Mouse (Mus musculus): ENCODE data around the gene Ferd3l. TPM values are rescaled to one million over a fixed set of nuclear protein-coding genes. Genes with fewer than 3 reads are reported as not detected.

Gene Ferd3l
- total RNA-seq (2021) = not detected
- long read RNA-seq = 0 reads

DNA sequence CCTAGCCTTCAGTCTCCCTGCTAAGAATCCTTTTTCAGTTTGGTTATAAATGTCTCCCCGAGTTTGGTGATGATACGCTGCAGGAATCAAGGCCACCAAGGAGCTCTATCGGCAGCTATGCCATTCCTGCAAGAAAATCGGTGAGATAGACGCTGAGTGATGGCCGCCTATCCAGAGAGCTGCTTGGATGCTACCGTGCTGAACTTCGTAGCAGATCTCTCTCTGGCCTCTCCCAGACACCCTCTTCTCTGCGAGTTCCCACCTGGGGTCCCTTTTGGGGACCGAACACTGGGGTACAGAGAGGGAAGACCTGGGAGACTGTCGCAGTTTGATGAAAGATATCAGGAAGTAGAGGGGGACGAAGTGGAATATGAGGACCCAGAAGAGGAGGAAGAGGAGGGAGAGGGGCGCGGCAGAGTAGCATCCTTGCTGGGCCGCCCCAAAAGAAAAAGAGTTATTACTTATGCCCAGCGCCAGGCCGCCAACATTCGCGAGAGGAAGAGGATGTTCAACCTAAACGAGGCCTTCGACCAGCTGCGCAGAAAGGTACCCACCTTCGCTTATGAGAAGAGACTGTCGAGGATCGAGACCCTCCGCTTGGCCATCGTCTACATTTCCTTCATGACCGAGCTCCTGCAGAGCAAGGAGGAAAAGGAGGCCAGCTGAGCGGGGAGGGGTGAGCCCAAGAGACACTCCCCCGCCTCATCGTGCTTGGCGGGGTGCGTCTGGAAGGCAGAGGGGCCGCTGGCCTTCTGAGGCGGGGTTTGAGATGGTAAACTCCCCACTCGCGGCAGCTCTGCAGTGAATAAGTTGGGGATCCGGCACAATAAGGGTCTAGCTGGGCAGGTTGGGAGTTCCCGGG lies at the start of gene Ferd3l:
TSS of gene Ferd3l (plus strand) at position 95 of the 862 bp plus-strand sequence.
- no peak for DNase-seq (ENCODE audit: low spot score in 2 of 2)

DNA sequence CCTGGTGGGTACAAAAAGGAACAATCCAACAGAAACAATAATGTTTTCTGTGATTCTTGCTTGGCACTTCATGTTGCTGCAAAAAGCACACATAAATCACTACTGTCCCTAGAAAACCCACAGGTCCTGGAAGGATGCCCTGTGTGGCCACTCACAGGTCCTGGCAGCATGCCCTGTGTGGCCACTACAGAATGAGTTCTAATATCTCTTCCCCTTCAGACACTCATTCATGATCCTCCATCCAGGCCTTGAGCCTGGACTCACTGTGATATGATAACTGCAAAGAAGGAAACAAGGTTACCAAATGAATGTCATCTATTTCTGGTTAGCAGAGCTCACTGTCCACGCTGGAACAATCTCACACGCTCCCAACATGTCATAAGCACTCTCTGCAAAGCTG lies 34.3 kb upstream of the Ferd3l start:
- DNase-seq (ENCODE audit: low spot score in 2 of 2) = no peak

DNA sequence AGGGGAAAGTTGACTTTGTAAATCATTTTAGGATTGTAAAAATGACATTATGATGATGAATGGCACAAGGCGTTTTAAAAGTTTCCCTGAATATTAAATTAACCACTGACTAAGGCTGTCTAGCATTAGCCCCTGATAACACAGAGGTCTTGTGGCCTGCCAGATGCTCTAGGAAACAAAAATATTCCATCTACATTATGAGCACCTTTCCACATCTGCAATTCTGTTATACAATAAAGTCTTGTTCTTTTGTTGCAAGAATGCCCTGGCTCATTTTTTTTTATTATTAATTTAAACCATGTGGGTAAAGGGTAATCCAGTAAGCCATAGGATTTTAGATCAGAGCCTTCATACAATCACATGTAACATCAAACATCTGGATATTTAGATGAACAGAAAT lies 33.6 kb upstream of the Ferd3l start:
- no peak for DNase-seq (ENCODE audit: low spot score in 2 of 2)

DNA sequence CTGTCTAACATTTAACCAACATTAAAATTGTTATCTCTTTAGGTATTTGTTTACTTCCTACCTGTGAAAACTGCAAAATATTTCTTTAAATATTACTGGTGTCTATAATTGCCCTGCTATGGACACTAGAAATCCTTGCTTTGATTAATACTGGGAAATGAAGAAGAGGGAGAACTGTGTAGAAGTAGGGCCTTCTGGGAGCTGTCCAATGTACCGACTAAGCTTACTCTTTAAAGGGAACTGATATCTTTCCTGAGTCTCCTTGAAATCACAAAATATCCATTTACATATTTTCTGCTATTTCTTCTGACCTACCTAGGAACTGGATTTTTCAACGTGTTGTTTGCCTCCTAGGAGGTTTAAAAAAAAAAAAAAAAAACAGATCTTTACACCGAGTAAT lies 1.5 kb upstream of the Ferd3l start:
- DNase-seq (ENCODE audit: low spot score in 2 of 2) = no peak

DNA sequence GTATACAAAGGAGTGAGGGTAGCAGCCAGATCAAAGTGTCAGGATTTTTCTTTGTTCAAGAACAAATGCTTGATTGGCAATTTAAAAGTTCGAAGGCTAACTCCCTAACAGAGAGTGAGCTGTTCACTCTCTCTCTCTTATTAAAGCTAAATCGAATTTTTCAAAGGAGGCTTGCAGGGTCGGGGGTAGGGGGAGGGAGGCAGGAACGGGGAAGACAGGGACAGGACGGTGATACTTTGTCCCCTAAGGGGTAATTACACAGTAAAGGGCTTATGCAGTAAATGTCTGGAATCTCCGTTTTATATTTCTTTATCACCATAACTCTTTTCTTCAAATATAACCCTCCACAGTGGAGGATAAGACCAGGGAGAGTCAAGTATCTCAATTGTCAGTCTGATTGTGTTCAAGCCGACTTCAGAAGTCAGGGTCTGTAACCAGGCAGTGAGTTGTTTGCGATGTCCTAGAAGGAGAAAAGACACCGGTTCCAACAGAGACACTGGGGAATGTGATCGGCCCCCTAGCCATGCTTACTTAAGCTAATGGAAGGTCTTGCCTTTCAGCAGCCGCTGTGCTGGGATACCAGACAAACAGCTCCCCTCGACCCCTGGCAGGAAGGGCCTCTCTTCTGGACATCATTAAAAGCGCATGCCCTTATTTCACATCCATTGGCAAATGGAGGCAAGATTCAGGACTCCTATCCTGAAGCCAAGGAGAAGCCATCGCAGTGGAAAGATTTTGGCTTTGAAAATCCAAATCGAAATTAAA lies 709 bp upstream of the Ferd3l start:
- DNase-seq (ENCODE audit: low spot score in 2 of 2) = no peak

DNA sequence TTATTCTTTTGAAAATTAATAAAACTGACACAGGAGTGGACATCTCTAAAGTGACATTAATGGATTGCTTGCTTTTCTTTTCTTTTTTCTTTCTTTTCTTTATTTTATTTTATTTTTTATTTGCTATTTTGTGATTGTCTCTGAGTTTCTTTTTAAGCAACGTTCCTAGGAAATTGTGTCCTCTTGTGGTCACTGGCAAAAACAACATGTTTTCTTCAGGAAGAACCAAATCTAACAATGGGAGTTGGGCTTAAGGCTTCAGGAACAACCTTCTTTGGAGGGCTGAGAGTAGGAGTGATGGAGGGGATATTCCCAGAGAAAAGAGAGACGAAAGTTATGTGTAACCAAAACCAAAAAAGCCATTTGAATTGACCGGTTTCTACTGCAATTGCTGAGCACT lies 24.6 kb downstream of the Ferd3l start:
- DNase-seq (ENCODE audit: low spot score in 2 of 2) = no peak

DNA sequence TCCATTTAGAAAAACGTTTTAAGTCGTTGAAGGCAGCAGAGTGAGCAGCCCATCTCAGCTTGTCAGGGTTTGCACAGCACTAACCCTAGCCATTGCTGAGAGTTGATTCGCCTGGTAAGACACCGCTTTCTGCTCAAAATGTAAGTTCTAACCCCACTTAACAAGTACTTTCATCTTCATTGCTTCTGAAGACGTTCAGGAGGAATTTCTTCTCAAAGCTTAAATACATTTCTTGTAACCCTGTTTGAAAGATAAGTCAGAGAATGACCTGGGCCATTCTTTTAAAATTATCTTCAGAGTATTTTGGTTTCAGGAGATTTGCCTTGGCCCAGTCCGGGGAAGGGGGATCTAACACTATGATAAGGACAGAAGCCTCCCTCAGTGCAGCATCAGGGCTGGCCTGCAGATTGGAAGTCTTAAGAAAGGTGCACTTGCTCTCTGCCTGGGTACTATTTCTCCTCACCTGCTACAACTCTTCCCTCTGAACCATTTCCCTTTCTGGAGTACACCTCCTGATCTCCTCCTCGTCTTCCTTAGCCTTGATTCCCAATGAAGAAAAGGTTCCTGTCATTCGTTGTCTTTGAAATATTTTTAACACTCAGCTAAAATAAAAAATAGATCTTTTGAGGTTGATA lies 26.8 kb downstream of the Ferd3l start:
- DNase-seq (ENCODE audit: low spot score in 2 of 2) = no peak

DNA sequence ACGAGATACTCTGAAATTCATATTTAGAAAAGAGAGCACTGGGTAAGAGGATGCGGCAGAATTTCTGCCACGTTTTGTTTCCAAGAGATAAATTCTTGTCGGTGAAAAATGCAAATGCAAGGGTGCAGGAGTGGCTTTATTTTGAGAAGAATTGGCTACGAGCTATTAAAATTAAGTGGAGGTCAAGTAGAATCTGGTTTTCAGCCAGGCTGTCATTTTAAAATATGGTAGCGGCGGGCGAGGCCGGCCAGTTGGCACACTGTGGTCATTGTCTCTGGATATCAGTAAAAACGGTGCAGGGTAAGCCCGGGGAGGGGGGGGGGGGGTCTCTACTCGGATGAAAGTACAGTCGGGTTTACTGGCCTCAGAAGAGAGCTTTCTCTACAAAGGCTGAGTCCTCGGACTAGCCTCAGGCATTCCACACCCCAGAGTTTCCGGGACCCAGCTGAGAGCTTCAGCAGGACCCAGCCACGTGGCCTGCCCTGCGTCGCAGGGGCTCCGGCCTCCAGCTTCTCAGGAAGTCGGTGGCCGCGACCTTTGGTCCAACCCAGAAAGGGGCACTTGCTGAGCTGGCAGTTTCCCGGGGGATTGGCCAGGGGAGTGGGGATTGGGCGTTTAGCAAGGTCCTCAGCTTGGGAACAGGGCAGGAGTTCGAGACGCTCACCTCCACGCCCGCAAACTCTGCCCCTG lies 27.5 kb downstream of the Ferd3l start:
- no peak for DNase-seq (ENCODE audit: low spot score in 2 of 2)

DNA sequence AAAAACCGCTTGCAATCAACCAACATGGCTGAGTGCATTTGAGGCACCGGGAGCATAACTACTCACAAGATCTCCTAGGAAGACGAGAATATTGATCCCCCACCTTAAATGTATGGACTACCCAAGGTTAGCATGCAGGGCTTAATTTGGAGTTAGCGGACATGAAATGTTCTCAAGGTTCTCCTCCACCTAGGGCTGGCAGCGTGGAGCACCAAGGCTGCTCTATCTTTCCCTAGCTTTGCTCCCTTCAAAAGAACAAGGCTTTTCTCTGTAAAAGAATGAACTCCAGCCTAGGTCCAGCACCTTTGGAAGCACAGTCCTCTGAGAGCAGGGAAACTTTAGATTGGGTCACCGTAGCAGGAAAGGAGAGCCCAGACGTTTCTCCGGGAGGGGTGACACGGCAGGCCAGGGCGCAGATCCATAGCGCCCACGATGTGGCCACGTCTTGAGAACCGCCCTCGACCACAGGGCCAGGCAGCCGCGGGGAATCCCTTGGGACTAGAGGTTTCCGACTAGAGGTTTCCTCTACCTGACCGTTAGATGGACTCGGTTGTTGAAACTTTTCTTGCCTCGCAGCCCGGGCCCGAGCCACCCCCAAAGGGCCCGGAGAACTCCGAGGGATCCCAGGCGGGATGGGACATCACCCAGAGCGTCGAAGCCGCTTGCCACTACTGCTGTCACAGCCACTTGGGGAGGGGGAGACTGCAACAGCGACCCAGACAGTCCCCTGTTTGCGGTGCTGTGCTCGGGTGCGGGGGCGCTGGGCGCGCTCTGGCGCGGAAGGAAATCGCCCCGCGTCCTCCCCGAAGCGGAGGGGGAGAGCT lies 28.6 kb downstream of the Ferd3l start:
- no peak for DNase-seq (ENCODE audit: low spot score in 2 of 2)

DNA sequence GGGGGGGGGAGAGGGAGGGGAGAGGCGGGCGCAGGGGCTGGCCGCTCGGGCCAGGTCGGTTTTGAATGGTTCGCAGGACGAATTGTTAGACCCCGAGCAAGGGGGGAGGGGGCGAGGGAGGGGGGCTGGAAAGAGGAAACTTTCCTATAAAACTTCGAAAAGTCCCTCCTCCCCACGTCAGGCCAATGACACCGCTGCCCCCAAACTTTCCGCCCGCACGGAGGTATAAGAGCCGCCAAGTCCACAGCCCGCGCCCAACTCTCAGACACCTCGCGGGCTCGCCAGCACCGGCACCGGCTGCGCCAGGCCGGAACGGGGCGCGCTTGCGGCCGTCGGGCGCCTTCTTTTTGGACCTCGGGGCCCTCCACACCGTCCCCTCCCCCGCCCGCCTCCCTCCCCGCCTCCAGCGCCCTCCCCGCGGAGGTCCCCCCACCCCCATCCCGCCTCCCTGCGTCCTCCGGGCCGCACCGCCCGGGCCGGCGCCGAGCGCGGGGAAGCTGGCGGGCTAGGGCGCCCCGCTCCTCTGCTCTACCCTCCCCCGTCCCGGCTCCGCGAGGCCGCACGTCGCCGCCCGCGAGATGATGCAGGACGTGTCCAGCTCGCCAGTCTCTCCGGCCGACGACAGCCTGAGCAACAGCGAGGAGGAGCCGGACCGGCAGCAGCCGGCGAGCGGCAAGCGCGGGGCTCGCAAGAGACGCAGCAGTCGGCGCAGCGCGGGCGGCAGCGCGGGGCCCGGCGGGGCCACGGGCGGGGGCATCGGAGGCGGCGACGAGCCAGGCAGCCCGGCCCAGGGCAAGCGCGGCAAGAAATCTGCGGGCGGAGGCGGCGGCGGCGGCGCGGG lies 29.4 kb downstream of the Ferd3l start, which contains the start of gene Twist1:
TSS of gene Twist1 (plus strand) at position 272 of the 841 bp plus-strand sequence.
- DNase-seq (ENCODE audit: low spot score in 2 of 2) = no peak

DNA sequence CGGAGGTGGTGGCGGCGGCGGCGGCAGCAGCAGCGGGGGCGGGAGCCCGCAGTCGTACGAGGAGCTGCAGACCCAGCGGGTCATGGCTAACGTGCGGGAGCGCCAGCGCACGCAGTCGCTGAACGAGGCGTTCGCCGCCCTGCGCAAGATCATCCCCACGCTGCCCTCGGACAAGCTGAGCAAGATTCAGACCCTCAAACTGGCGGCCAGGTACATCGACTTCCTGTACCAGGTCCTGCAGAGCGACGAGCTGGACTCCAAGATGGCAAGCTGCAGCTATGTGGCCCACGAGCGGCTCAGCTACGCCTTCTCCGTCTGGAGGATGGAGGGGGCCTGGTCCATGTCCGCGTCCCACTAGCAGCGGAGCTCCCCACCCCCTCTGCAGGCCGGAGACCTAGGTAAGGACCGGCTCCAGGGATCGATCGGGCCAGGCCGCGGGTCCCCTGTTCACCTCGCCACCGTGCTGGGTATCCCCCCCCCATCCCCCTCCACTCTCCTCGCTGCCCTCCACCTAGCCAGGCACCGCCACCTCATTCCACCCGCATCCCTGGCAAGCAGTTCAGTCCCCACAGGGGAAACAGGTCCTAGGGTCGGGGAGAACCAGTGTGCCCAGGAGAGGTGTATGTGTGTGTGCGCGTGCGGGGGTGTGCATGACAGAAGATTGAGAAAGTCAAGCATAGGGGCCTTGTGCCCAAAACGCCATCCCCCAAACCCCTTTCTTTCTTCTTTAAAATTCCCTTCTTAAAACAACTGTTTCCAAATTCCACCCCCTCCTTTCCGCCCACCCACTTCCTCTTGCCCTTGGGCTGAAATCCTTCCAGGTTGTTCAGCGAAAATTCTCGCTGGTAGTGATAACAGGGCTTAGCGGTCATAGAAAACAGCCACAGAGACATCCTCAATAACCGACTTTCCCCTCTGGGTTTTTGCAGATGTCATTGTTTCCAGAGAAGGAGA lies 30.3 kb downstream of the Ferd3l start:
- no peak for DNase-seq (ENCODE audit: low spot score in 2 of 2)

DNA sequence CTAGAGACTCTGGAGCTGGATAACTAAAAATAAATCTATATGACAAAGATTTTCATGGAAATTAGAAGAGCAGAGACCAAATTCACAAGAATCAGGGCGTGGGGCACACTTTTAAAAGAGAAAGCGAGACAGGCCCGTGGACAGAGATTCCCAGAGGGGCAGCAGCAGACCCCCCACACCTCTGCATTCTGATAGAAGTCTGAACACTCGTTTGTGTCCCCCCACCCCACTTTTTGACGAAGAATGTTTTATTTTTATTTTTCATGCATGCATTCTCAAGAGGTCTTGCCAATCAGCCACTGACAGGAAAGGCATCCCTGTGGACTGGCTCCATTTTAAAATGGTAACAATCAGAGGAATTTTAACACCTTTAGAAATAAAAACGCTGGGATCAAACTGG lies 31.0 kb downstream of the Ferd3l start:
- no peak for DNase-seq (ENCODE audit: low spot score in 2 of 2)

DNA sequence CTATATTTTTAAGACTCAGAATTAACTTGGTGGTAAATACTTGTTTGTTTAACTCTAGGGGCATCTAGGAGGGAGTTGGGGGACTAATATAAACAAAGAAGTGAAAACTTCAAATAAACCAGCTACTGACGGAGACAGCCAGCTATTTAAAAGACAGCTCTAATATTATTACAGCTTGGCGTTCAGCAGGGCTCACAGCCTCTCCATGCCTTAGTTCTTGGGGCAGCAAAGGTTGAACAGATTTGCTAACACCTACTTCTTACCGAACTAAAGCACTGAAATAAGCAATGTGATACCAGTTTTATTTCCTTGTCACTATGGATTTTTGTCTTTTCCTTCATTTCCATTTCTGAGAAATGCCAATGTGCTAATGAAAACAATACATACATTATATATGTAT lies 31.6 kb downstream of the Ferd3l start:
- DNase-seq (ENCODE audit: low spot score in 2 of 2) = no peak

DNA sequence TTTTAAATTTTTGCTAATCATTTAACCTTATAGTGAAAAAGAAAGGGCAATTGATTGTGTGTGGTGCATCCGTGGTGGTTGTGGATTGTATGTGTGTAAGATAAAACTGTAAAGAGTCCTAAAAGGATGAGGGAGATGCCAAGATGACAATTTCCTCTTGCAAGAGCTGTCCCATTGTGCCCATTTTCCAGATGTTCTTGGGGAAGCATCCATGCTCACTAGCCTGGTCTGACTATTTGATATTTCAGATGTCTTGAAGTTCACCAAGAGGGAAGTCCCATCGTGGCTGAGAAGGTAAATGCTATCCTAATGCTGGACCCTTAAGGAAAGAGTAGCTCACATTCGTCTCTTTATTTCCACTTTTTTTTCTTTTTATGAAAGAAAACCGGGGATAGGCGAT lies 32.8 kb downstream of the Ferd3l start:
- DNase-seq (ENCODE audit: low spot score in 2 of 2) = no peak

DNA sequence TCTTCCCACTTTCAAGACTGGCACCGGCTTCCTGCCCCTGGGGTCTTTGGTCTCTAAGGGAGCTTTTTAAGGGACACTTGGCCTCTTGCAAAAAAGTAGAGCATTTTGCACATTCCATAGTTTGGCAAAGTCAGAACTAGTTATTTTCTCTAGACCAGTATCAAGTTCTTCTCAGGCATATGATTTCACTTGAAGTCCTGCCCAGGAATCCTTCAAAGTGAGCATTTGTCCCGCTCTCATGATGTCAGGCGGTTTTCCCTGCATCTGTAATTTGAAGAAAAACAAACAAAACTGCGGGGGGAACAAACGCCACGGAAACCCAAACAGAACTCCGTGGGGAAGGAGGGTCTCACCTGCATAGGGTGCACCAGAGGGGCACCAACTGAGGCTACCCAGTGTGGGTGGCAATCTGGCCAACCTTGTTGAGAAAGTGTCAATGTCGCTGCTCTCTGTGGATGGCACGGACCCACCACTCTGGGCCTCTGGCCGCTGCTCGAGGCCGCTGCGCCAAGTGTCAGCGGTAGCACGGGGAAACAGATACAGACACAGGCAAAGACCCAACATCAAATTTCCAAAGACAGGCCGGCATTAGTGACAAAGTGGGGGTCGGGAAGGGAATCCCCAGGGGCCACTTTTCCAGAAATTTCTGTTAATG lies 34.0 kb downstream of the Ferd3l start:
- DNase-seq (ENCODE audit: low spot score in 2 of 2) = no peak

DNA sequence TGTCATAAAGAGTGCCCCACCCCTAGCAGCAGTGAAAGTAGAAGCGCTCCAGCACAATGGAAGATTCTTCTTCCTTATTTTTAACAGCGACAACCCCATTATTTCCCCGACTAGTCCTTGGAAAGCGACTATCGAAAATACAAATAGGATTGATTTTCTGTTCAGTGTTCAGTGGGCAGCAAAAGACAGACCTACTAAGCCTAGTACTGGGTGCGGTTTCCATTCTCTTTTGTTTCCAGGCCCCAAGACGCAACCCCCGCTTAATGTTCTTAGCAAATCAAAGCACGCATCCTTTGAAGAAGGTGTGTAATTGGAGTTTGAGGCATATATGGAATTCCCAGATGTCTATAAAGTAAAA lies 34.5 kb downstream of the Ferd3l start:
- no peak for DNase-seq (ENCODE audit: low spot score in 2 of 2)

DNA sequence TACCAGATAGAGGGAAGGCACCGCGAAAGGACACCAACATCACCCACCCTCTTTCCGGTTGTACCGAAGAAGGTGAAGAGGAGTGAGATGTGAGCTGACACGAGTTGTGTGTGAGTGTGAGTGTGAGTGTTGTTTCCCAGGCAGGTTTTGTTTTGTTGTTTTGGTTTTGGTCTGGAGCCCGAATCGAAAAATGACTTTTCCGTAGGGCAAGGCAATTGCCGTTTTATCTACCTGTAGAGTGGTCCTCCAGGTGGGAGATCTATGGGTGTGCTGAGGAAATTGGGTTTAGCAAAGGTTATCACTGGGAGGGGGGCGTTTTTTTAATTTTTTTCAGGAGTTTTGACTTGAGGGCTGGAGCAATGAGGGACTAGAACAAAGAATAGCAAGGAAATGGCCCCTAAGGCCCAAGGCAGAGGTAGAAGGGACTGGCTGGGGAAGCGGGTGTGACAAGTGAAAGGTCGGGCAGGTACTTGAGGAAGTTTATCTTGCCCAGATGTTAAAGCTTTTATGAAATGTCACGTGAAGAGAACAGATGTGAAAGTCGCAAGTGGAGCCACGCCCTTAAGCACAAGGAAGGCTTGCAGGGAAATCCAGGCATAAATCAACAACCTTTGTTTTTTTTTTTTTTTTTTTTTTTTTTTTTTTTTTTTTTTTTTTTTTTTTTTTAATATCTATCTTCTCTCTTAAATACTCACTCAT lies 35.6 kb downstream of the Ferd3l start:
- no peak for DNase-seq (ENCODE audit: low spot score in 2 of 2)
